Mouse (Mus musculus): ENCODE results near the gene Tead4.

Gene Tead4

DNA sequence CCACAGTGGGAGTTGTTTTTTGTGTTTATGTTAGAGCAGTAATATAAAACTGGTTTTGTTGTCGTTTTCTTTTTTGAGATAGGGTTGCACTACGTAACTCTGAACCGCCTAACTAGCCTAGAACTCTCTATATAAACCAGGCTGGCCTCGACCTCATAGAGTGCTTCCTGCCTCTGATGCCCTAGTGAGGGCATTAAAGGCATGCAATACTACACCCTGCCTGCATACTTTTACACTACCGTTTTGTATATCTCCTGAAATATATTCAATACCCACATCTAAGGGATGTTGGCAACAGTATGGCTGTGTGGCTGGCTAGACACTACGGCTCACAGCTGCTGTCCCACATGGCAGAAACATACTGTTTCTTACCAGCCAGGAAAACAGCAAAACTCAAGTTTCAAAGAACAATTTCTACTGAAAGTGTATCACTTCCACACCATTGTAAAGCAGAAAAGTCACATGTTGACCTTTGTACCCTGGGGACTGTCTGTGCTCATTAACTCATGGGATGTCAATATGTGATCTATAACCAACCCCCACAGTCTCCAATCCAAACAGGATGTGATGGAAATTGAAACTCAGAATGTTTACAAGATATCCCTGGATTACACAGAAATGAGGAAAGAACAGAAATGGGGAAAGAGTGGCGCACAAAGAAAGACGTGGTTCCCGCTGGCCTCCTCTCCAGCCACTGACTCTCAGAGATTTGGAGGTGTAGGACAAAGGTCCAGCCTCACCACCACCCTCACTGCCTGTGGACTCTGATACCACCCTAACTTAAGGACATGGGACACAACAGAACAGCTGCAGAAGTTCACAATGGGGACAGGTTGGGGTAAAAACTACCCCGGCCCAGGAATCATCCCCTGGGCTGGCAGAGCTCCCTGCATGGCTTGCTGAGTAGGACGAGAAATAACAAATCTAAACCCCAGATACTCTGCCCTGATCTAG is 23.2 kb downstream of the Tead4 start:
- Histone ChIP-seq H3K27me3 (ENCODE audit: control insufficient read depth, insufficient read depth, low read length, poor library complexity, severe bottlenecking) (no peaks in the 10 kb centered on the region), H3K36me3 (ENCODE audit: control insufficient read depth, insufficient read depth, low read length, poor library complexity, severe bottlenecking) (no peaks in the 10 kb centered on the region)
- no peak for DNase-seq (ENCODE audit: low read depth, low spot score)

DNA sequence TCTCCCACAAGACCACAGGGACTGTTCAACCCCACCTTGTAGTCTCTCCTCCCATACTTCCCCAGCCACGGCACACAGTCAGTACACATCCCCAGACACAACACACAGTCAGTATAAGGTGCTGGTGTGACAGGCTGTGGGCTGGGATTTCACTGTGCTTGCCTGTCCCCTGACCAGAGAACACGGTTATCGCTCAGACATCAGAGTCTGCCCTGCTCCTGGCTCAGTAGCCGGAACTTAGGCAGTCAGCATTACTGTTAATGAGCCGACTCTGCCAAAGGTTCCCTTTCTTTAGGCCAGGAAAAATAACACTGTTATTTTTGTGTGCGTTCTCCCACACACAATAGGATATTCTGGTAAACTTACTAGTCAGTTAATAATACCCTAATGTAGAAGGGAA is 24.3 kb downstream of the Tead4 start:
- Histone ChIP-seq H3K27me3 (ENCODE audit: control insufficient read depth, insufficient read depth, low read length, poor library complexity, severe bottlenecking) (no peaks in the 10 kb centered on the region), H3K36me3 (ENCODE audit: control insufficient read depth, insufficient read depth, low read length, poor library complexity, severe bottlenecking) (no peaks in the 10 kb centered on the region)
- no peak for DNase-seq (ENCODE audit: low read depth, low spot score)

DNA sequence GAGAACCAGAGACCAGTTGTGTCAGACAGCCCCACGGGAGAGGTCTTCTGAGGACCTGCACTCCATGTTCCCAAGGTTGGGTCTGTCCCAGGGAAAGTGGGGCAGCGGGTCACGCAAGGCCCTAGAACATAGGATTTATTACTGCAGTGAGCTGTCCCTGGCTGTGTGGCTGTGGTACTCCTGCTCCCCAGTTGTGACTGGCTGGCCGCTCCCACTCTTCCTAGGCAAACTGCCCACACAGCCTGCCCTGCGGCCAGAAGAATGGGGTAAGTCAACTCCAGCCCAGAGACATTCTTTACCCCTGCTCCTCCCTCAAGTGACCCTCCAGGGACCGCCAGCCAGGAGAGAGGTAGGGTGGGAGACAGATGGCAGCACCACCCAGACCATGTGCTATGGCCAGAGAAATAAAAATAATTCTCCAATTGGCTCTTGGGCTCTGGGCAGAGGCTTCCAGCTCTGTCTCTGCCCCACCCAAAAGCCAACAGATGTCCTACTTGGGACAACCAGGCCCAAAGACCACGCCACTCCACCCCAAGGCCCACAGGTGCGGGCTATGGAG is 25.0 kb downstream of the Tead4 start:
- H3K27me3 ChIP-seq (ENCODE audit: control insufficient read depth, insufficient read depth, low read length, poor library complexity, severe bottlenecking): no peaks in the 10 kb centered on the region
- no peaks in the 10 kb centered on the region for H3K36me3 ChIP-seq (ENCODE audit: control insufficient read depth, insufficient read depth, low read length, poor library complexity, severe bottlenecking)
- no peak for DNase-seq (ENCODE audit: low read depth, low spot score)

DNA sequence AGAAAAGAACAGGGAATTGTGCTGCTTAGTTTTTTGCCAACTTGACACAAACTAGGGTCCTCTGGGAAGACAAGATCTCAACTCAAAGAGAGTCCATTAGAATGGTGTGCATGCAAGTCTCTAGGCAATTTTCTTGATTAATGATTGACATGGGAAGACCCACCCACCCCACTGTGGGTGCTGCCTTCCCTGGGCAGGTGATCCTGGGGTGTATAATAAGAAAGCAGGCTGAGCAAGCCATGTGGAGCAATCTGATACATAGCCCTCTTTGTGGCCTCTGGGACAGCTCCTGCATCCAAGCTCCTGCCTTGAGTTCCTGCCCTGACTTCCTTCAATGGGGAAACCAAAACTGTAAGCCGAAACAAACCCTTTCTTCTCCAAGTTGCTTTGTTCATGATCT is 27.1 kb downstream of the Tead4 start:
- H3K27me3 ChIP-seq (ENCODE audit: control insufficient read depth, insufficient read depth, low read length, poor library complexity, severe bottlenecking): no peaks in the 10 kb centered on the region
- no peak for DNase-seq (ENCODE audit: low read depth, low spot score)
- H3K36me3 ChIP-seq (ENCODE audit: control insufficient read depth, insufficient read depth, low read length, poor library complexity, severe bottlenecking): no peaks in the 10 kb centered on the region

DNA sequence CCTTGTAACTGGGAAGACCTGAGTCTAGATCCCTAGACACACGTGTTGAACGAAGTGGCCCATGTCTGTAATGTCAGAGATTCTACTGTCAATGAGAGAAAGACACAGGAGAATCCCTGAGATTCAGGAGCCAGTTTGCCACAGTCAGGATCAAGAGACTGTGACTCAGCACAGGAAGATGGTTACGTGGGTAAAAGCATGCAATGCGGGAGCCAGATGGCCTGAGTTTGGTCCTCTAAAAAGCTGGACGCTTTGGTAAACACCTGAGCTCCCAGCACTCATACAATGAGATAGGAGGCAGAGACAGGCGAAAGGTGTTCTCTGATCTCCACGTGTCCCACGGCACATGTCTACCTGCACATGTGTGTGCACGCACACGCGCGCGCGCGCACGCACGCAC is 27.9 kb downstream of the Tead4 start:
- Histone ChIP-seq H3K27me3 (ENCODE audit: control insufficient read depth, insufficient read depth, low read length, poor library complexity, severe bottlenecking) (no peaks in the 10 kb centered on the region), H3K36me3 (ENCODE audit: control insufficient read depth, insufficient read depth, low read length, poor library complexity, severe bottlenecking) (no peaks in the 10 kb centered on the region)
- DNase-seq (ENCODE audit: low read depth, low spot score): no peak

DNA sequence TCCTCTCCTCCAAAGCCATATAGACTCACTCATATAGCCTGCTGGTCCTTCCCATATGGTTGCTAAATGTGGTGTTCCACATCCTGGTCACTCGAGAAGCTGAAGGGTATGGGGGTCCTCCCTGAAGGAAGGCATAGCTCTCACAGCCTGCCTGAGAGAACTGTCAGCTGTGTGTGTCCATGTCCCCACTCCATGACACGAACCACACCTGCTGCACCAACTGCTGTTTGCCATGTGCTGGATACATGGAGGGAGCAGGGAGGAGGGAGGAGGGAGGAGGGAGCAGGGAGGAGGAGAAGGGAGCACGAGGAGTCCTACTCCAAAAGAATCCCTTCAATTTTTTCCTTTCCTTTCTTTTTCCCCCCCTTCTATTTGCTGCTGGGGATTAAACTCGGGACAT is 30.8 kb downstream of the Tead4 start:
- no peaks in the 10 kb centered on the region for H3K27me3 ChIP-seq (ENCODE audit: control insufficient read depth, insufficient read depth, low read length, poor library complexity, severe bottlenecking)

DNA sequence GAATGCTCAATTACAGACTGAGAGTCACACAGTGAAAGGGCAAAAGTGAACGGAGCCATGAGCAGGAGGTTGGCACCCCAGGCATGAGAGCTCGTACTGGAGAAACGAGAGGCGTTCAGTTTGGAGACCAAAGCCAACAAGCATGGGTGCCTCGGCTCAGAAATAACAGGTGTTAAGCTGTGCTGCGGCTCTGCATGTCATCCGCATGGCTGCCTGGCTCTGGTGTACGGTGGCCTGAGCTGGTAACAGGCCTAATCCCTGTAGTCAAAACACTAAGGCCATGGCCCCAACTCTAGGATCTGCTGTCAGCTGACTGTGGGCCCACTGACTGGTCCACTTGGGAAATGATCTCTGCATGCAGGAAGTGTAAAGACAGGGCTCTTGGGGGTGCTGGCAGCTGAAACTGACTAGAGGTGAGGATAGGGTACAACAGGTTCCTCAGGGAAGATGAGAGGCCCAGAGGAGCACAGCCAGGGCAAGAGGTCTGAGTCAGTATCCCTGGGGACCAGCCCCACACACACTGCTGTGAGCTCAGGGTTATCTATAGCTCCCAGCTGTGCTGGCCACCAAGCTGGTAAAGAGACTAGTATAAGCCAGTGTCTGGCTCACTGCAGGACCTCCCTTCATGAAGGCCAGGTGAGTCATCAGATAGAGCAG is 35.6 kb downstream of the Tead4 start:
- Histone ChIP-seq H3K36me3 (ENCODE audit: control insufficient read depth, insufficient read depth, low read length, poor library complexity, severe bottlenecking) (no peaks in the 10 kb centered on the region), H3K27me3 (ENCODE audit: control insufficient read depth, insufficient read depth, low read length, poor library complexity, severe bottlenecking) (no peaks in the 10 kb centered on the region)
- DNase-seq (ENCODE audit: low read depth, low spot score): no peak

More for the DNA sequence above, 30.8 kb downstream of the Tead4 start:
- no peak for DNase-seq (ENCODE audit: low read depth, low spot score)
- H3K36me3 ChIP-seq (ENCODE audit: control insufficient read depth, insufficient read depth, low read length, poor library complexity, severe bottlenecking): no peaks in the 10 kb centered on the region

DNA sequence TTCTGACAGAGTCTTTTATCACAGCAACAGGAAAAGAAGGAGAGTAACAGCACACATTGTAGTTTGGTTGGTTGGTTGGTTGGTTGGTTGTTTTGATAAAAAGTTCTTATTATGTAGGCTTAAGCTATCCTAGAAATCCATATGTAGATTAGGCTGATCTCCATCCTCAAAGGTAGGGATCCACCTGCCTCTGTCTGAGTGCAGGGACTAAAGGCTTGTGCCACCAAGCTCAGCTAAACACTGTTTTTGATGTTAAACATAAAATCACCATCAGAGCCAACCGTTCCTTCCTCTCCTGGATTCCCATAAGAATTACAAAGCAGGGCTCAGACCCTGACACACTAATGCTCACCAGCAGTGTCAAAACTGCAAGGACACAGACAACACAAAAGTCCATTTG is 39.1 kb downstream of the Tead4 start:
- Histone ChIP-seq H3K27me3 (ENCODE audit: control insufficient read depth, insufficient read depth, low read length, poor library complexity, severe bottlenecking) (no peaks in the 10 kb centered on the region), H3K36me3 (ENCODE audit: control insufficient read depth, insufficient read depth, low read length, poor library complexity, severe bottlenecking) (no peaks in the 10 kb centered on the region)
- no peak for DNase-seq (ENCODE audit: low read depth, low spot score)

DNA sequence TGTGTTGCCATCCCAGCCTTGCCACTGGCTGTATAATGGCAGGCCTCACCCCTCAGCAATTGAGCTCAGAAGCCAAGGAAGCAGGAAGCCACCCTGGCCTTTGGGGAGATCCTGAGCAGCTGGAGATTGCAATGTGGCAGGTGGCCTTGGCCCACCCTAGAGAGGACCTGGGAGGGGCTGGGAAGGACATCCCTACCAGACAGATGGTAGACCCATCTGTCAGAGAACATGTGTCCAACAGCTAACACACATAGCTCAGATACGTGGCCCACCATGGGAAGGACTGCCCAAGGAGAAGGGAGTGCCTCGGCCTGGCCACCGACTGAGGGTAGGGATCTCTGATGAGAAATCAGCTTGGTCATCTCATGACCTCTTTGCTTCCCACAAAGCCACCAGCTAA is 41.4 kb downstream of the Tead4 start:
- Histone ChIP-seq H3K27me3 (ENCODE audit: control insufficient read depth, insufficient read depth, low read length, poor library complexity, severe bottlenecking) (no peaks in the 10 kb centered on the region), H3K36me3 (ENCODE audit: control insufficient read depth, insufficient read depth, low read length, poor library complexity, severe bottlenecking) (no peaks in the 10 kb centered on the region)
- DNase-seq (ENCODE audit: low read depth, low spot score): no peak

DNA sequence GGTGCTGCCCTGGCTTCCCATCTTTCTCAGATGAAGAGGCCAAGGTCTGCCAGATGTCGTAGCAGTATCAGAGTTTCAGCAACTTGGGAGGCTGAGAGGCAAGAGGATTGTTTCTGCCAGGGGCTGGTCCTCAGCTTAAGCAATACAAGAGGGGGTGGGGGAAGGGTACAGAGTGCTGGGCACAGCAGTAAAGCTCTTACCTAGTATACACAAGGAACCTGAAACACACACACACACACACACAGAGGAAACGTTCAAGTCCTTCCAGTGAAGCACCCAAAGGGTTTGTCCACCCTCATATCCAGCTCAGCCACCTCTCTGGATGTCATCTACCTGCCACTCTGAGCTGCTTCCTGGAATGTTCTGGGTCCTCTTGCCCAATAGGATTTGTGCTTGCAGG is 44.7 kb downstream of the Tead4 start:
- Histone ChIP-seq H3K36me3 (ENCODE audit: control insufficient read depth, insufficient read depth, low read length, poor library complexity, severe bottlenecking) (no peaks in the 10 kb centered on the region), H3K27me3 (ENCODE audit: control insufficient read depth, insufficient read depth, low read length, poor library complexity, severe bottlenecking) (no peaks in the 10 kb centered on the region)
- DNase-seq (ENCODE audit: low read depth, low spot score): no peak

DNA sequence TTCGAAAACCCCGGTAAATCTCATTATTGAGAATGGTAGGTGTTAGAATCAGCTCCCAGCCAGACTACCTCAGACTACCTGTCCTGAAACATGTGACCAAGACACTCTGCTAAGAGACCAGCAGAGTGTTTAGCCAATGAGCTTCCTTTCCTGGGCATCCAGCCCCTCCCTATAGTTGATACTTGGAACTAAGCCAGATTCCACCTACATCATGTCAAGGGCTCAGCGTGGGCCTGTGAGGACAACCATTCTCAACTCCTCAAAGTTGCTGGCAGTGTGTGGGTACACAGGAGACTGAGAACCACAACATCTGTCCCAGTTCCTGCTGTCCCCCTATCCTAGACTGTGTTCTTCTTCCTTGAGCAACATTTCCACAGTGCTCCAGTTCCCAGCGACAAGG is 45.3 kb downstream of the Tead4 start:
- Histone ChIP-seq H3K27me3 (ENCODE audit: control insufficient read depth, insufficient read depth, low read length, poor library complexity, severe bottlenecking) (no peaks in the 10 kb centered on the region), H3K36me3 (ENCODE audit: control insufficient read depth, insufficient read depth, low read length, poor library complexity, severe bottlenecking) (no peaks in the 10 kb centered on the region)
- no peak for DNase-seq (ENCODE audit: low read depth, low spot score)

DNA sequence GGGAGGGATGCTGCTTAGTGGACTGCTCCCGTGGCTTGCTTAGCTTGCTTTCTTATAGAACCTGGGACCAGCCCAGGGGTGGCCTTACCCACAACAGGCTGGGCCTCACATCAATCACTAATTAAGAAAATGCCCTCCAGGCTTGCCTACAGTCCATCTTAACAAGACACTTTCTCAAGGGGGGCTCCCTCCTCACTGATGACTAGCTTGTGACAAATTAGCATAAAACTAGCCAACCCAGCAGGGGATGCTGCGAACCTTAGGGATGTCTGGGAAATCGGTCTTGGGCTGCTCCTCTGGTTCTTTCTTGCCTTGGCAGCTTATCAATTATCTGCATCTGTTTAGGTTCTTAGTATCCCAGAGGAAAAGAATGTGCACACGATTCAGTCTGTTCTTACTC is 46.1 kb downstream of the Tead4 start:
- Histone ChIP-seq H3K36me3 (ENCODE audit: control insufficient read depth, insufficient read depth, low read length, poor library complexity, severe bottlenecking) (no peaks in the 10 kb centered on the region), H3K27me3 (ENCODE audit: control insufficient read depth, insufficient read depth, low read length, poor library complexity, severe bottlenecking) (no peaks in the 10 kb centered on the region)
- no peak for DNase-seq (ENCODE audit: low read depth, low spot score)

DNA sequence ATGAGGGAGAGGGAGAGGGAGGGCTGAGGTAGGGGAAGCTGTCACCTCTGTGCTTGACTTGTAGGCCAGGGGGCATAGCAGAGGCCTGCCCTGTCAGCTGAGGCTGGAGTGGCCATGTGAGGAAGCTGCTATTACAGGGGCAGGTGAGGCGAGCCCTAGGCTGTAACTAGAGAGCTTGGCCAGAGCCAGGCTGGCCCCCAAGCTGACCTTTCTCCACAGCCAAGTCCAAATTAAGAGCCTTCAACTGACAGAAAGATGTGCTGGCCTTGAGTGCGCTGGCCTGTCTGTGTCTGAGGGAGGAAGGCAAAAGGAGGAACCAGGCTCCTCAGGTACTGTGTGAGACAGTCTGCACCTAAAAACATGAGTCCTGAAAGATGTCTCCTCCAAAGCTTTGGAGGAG is 47.5 kb downstream of the Tead4 start:
- DNase-seq (ENCODE audit: low read depth, low spot score): no peak
- H3K27me3 ChIP-seq (ENCODE audit: control insufficient read depth, insufficient read depth, low read length, poor library complexity, severe bottlenecking): no peaks in the 10 kb centered on the region
- no peaks in the 10 kb centered on the region for H3K36me3 ChIP-seq (ENCODE audit: control insufficient read depth, insufficient read depth, low read length, poor library complexity, severe bottlenecking)

DNA sequence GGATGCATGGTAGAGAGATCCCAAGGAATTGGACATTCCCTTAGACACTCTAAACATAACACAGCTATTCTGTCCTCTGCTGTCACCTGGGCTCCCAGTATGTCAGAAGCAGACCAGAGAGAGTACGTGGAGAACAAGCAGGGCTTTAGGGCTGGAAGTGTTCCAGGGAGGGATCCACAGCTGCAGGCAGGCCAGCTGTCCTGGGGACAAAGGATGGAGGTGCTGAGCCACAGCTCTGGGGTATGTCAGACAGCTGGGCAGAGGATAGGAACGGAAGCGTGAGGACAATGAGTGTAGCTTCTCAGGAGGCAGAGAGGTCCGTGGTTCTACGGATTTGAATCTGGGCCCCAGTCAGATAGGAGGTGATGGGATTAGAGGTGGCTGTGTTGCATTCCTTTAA is 50.0 kb downstream of the Tead4 start:
- no peaks in the 10 kb centered on the region for H3K36me3 ChIP-seq (ENCODE audit: control insufficient read depth, insufficient read depth, low read length, poor library complexity, severe bottlenecking)
- no peak for DNase-seq (ENCODE audit: low read depth, low spot score)
- H3K27me3 ChIP-seq (ENCODE audit: control insufficient read depth, insufficient read depth, low read length, poor library complexity, severe bottlenecking): no peaks in the 10 kb centered on the region

DNA sequence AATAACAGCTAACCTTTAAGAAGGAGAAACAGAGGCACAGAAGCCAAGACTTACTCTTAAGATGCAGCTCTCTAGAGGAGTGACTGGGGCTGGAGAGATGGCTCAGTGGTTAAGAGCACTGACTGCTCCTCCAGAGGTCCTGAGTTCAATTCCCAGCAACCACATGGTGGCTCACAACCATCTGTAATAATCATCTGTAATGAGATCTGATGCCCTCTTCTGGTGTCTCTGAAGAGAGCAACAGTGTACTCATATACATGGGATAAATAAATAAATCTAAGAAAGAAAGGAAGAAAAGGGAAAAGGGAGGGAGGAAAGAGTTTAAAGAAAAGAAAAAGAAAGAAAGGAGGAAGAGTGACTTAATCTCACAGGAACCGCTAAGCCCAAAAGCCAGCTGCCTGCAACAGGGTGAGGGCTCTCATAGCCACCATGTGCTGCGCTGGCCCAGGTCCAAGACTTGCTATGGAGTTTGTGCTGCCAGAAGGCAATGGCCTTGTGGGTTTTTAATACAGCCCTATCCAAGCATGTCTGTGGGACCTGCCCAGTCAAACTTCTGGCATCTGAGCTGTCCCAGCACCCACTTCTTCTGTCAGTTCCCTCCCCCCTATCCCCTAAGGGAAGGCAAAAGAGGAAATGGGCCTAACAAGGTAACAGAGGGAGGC is 63.4 kb downstream of the Tead4 start:
- H3K36me3 ChIP-seq (ENCODE audit: control insufficient read depth, insufficient read depth, low read length, poor library complexity, severe bottlenecking): no peaks in the 10 kb centered on the region
- H3K27me3 ChIP-seq (ENCODE audit: control insufficient read depth, insufficient read depth, low read length, poor library complexity, severe bottlenecking): no peaks in the 10 kb centered on the region
- no peak for DNase-seq (ENCODE audit: low read depth, low spot score)
